Mouse (Mus musculus) heart, adult 2 months (tissue): Measurements from ENCODE around the gene Drc1.

ENCODE experiments used
- CTCF ChIP-seq: fragments of 200-600 bp; IDR thresholded peaks from 2 replicates; pipeline ENCODE4 v1.8.1; 2022; ENCODE audit warnings: antibody characterized with exemption, mild to moderate bottlenecking, moderate library complexity
- EP300 ChIP-seq: fragments of 200-500 bp; IDR thresholded peaks from 2 replicates; pipeline ENCODE4 v1.6.1; 2011; ENCODE audit warnings: low read depth, low read length, control low read depth; ENCODE audit not compliant: insufficient read depth
- POLR2A ChIP-seq: fragments of 200-500 bp; IDR thresholded peaks from 2 replicates; pipeline ENCODE4 v1.6.1; 2011; ENCODE audit warnings: mild to moderate bottlenecking, low read depth, low read length, control low read depth; ENCODE audit not compliant: insufficient read depth

GRCm38 (mm10) chr5:30232271-30232971 lies 48.8 kb upstream of the Drc1 start, which contains the start of gene Selenoi:
- TF ChIP-seq CTCF (0 out of 2 replicates have a peak, but pooled peaks have one; percentile 9), POLR2A (peak; percentile 88), EP300 (0 out of 2 replicates have a peak, but pooled peaks have one; percentile 7)
